Mouse (Mus musculus) bone marrow macrophage, adult 2 months (primary cell): Measurements from ENCODE around the gene Parn. TPM values are rescaled to one million over a fixed set of nuclear protein-coding genes. Genes with fewer than 3 reads are reported as not detected.

Source experiments
- H3K27ac ChIP-seq: 2 replicates; pipeline ENCODE4 v1.5.1; 2012; ENCODE audit warnings: low read depth, low read length; ENCODE audit not compliant: insufficient read depth
- H3K4me1 ChIP-seq: 2 replicates; pipeline ENCODE4 v1.6.1; 2012; ENCODE audit warnings: low read length; ENCODE audit not compliant: control insufficient read depth, insufficient read depth
- H3K4me3 ChIP-seq: 2 replicates; pipeline ENCODE4 v1.5.1; 2012; ENCODE audit warnings: mild to moderate bottlenecking, low read length, moderate library complexity; ENCODE audit not compliant: insufficient read depth
- CTCF ChIP-seq: IDR thresholded peaks from 2 replicates; pipeline ENCODE4 v1.5.1; 2012; ENCODE audit warnings: low read depth, mild to moderate bottlenecking, low read length, moderate library complexity
- POLR2A ChIP-seq: IDR thresholded peaks from 2 replicates; pipeline ENCODE4 v1.6.1; 2012; ENCODE audit warnings: mild to moderate bottlenecking, low read depth, low read length, borderline replicate concordance
- polyA plus RNA-seq: library from polyadenylated mRNA; stranded (reverse); fragments of >200 nt; gene quantifications from 2 replicates; pipeline ENCODE4 v1.2.4, GENCODE M21; 2012; ENCODE audit not compliant: missing spikeins, insufficient read depth, insufficient read length

Parn gene
- polyA plus RNA-seq, 1 experiment, result 14.7 TPM

DNA sequence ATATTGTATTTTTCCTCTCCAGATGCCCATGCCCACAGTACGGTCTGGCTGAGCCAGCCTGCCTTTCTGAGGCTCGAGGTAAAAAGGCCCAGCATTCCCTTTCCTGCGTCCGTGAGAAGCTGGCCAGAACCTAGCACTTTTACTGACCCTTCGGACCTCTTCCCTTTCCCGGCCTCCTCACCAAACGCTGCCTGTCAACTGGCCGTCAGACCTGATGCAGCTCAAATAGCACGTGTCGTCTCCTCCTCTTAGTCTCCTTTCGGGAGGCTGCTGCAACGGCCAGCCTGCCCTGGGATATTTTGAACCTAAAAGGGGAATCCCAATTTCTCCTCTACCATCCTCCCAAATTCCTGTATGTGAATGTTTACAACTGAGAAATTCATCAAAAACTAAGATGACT is 132.1 kb downstream of the Parn start:
- TF ChIP-seq POLR2A (no peak), CTCF (no peak)
- Histone ChIP-seq H3K27ac (no peak overlapping the region), H3K4me1 (peaks cover 19% of the 10 kb centered on the region), H3K4me3 (no peak overlapping the region)

DNA sequence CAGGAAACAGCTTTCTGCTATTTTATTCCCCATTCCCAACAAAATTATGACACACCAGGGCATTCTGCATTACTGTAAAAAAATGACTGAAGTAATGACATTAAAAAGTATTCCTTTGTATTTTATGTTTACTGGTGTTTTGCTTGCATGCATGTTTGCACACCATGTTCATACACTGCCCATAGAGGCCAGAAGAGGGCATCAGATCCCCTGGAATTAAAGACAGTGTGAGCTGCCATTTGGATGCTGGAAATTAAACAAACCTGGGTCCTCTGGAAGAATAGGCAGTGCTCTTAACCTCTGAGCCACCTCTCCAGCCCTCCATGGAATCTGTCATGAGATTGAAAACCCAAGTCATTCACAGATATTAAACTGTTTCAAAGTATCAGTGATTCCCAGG is 135.1 kb downstream of the Parn start:
- Histone ChIP-seq H3K4me3 (no peak overlapping the region), H3K27ac (no peak overlapping the region), H3K4me1 (peaks cover 16% of the 10 kb centered on the region)
- TF ChIP-seq CTCF (no peak), POLR2A (no peak)

DNA sequence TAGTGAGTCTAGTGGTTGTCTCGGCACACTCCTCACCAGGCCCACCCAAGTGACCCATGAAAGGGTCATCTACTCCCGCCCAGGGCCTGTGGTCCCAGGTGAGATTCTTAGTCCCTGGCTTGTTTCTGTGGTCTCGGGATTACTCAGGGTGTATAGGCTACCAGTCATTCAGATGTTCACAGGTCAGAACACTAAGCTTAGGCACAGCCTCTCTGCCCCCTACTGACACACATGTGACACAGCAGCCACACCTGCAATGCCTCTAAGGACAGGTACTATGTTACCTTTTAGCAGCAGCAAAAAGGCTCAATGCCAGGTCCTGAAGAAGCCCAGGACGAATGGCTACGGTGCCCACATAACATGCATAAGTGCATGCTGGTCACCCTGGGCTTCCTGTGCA is 136.7 kb downstream of the Parn start:
- TF ChIP-seq CTCF (no peak), POLR2A (no peak)
- Histone ChIP-seq H3K4me3 (no peak overlapping the region), H3K27ac (no peak overlapping the region)

DNA sequence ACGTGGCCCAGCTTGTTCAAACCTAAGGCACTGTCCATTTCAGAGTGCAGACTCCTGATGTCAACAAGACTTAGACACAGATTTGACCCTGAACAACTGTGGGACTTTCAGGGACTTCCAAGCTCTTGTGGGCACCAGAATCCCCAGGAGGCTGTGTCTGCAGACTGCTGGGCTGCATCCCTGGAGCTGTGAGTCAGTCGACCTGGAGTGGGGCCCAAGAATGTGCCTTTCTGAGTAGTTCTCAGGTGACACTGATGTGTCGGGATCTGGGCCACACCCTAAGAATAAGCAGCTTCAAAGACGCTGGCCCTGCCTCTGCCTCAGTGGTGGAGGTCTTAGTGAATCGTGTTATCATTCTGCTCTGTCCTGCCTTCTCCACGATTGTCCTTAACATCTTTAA is 146.6 kb downstream of the Parn start:
- Histone ChIP-seq H3K4me1 (peaks cover 3% of the 10 kb centered on the region; the same call in 1 of the 2 replicates), H3K27ac (no peak overlapping the region), H3K4me3 (no peak overlapping the region)
- TF ChIP-seq POLR2A, result no peak
- no peak for TF ChIP-seq CTCF

More for the DNA sequence above, 136.7 kb downstream of the Parn start:
- peaks cover 16% of the 10 kb centered on the region for H3K4me1 ChIP-seq

DNA sequence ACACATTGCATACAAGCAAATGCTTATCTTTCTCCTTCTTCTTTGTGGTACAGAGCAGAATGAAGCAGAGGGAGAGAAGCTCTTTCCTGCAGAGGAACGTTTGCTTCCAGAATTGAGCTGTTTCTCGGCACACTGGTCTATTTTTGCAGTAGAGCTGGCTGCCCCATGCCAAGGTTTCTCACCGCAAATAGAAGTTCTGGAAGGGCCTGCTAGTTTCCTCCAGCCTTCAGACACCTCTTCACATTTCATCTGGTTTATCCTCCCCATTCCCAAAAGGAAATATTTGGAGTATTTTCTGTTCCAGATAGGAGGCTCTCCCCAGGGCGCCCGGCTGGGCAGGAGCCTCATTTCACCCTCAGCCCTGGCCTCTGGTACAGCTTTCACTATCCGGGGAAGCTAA is 147.7 kb downstream of the Parn start:
- no peak for TF ChIP-seq CTCF
- TF ChIP-seq POLR2A, result no peak

DNA sequence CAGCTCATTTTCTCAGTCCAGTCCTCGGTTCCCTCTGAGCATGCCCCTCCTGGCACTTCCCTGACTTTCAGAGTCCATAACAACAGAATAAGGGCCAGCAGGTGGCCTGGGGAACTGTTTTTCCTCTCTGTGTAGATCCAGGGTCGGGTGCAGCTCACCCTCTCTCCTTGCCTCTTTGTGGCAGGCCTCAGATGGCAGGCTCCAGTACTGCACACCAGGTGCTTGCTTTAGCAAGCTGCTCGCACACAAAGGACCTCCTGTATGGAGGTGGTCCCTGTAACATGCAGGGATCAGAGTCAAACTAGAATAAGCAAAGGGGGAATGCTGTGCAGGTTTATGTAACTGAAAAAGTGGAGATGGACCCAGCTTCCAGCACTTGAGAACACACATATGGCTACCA is 151.8 kb downstream of the Parn start:
- Histone ChIP-seq H3K4me3 (no peak overlapping the region), H3K27ac (no peak overlapping the region)
- TF ChIP-seq CTCF (no peak), POLR2A (no peak)

More for the DNA sequence above, 147.7 kb downstream of the Parn start:
- no peak overlapping the region for H3K4me3 ChIP-seq
- peaks cover 3% of the 10 kb centered on the region; the same call in 1 of the 2 replicates for H3K4me1 ChIP-seq
- H3K27ac ChIP-seq, result no peak overlapping the region

DNA sequence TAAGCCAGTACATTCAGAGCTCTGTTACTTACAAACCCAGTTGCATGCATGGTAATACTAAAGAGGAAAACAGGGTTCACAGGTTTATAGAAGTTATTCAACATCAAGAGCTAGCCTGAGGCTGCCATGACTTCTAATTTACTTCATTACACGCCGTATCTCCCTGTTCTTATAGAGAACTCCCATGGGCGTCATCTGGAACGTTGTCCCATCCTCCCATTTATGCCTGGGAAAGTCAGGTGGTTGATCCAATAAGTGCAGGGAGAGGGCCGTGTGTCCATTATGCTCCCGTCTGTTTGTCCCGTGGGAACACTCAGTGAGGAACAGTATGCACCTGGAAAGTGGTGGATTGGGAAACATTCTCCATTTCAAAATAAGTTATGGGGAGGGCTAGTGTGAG is 152.4 kb downstream of the Parn start:
- no peak overlapping the region for H3K4me3 ChIP-seq
- no peaks in the 10 kb centered on the region for H3K4me1 ChIP-seq
- no peak for TF ChIP-seq CTCF
- TF ChIP-seq POLR2A, result no peak
- no peak overlapping the region for H3K27ac ChIP-seq

More for the DNA sequence above, 151.8 kb downstream of the Parn start:
- H3K4me1 ChIP-seq, result no peaks in the 10 kb centered on the region

DNA sequence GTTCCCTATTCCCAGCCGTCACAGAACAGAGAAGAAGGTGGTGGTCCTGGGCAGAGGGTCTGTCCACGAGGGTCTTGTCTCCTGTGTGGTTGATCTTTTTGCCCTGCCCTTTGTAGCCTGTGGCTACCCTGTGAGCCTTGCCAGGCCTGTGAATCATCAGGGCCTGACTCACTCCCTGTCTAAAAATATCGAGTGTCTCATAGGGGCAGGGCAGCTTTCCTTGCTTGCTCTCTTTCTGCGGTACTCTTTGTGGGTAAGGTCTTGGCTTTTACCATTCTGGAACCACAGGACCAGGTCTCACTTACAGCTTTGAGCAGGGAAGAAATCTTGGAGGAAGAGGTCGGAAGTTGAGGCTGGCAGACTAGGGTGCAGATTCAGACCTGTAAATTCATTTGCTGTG is 162.9 kb downstream of the Parn start:
- no peak overlapping the region for H3K4me3 ChIP-seq
- H3K4me1 ChIP-seq, result peaks cover 25% of the 10 kb centered on the region
- H3K27ac ChIP-seq, result peak overlapping the region; percentile 41
- TF ChIP-seq CTCF, result no peak
- no peak for TF ChIP-seq POLR2A

DNA sequence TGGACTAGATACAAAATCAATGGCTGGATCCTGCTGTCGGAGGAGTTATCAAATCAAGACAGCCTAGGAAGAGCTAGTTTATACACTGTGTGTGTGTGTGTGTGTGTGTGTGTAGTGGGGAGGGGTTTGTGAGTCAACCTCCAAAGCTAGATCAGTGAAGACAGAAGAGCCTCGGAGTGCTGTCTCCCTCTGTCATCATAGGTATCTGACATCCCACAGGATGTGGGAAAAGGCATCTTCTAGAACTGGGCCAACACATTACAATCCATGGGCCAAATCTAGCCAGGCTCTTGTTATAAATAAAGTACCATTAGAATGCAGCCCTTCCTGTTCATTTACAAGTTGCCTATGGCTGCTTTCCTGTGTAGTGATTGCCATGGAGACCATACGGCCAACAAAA is 163.5 kb downstream of the Parn start:
- H3K4me3 ChIP-seq, result no peak overlapping the region
- TF ChIP-seq POLR2A (no peak), CTCF (no peak)
- peaks cover 25% of the 10 kb centered on the region for H3K4me1 ChIP-seq
- no peak overlapping the region for H3K27ac ChIP-seq

DNA sequence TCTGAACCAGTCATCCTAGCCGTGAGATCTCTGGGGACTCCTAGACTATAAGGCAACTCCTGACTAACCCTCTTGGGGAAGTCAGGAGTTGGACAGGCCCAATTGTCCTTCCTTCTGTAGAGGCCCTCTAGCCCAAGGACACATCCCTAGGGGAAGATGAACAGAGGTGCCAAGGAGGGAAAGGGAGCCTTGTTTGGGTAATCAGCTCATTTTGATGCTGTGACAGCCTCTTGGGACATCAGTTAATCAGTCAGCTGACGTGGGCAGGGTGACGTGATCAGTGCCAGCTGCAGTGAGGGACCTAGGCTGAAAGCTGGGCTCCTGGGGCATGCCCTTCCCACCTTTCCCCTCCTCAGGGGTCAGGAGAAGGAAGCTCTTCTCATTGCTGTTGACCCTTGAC is 169.0 kb downstream of the Parn start:
- Histone ChIP-seq H3K4me1 (no peaks in the 10 kb centered on the region), H3K4me3 (no peak overlapping the region), H3K27ac (no peak overlapping the region)
- TF ChIP-seq CTCF (no peak), POLR2A (no peak)

DNA sequence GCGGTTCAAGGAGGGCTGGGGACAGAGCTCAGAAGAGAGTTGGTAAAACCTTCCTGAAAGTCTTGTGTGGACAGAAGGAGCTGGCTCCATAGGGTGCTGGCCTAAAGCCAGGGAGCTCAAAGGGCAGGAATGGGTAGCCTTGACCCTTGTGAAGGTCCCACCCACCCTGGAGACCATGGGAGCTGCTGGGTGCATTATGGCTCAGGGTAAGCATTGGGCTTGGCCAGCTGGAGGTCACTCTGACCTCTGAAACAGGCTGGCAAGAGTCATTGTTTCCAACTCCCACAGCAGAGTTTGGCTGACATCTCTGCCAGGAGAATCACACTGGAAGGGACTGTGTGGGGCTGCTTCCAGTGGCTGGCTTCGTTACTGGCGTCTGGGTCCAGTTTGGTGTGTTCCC is 174.0 kb downstream of the Parn start:
- H3K4me1 ChIP-seq, result no peaks in the 10 kb centered on the region
- no peak overlapping the region for H3K4me3 ChIP-seq
- no peak overlapping the region for H3K27ac ChIP-seq
- TF ChIP-seq POLR2A (no peak), CTCF (no peak)
